Mouse (Mus musculus) kidney, adult 11 months (tissue): ENCODE measurements around the gene Rgs7bp.
"Not testable (repeated sequence)": the region's sequence is repeated elsewhere in the genome, so short reads cannot be mapped to it uniquely, and the experiment has no call there.

Experiments
- DNase-seq: peaks from one replicate; pipeline ENCODE4 v3.0.0; 2022

Rgs7bp gene

GRCm38 (mm10) chr13:104931635-104932532 is 122.8 kb downstream of the Rgs7bp start:
- no peak for DNase-seq

- no peak for DNase-seq
Measured at GRCm38 (mm10) chr13:104930814-104931213, 123.9 kb downstream of the Rgs7bp start.

GRCm38 (mm10) chr13:104918663-104919062 is 136.1 kb downstream of the Rgs7bp start:
- no peak for DNase-seq

GRCm38 (mm10) chr13:104916771-104917170 is 138.0 kb downstream of the Rgs7bp start:
- DNase-seq, result not testable (repeated sequence)

GRCm38 (mm10) chr13:104916106-104916505 is 138.6 kb downstream of the Rgs7bp start:
- no peak for DNase-seq

- no peak for DNase-seq
Measured at GRCm38 (mm10) chr13:104914288-104914895, 140.3 kb downstream of the Rgs7bp start.

- DNase-seq, result not testable (repeated sequence)
Measured at GRCm38 (mm10) chr13:104911626-104912025, 143.1 kb downstream of the Rgs7bp start.

- DNase-seq, result not testable (repeated sequence)
Measured at GRCm38 (mm10) chr13:104911006-104911405, 143.7 kb downstream of the Rgs7bp start.

- DNase-seq, result no peak
Measured at GRCm38 (mm10) chr13:104908691-104909090, 146.0 kb downstream of the Rgs7bp start.
